Mouse (Mus musculus): ENCODE measurements at regions not wholly inside any gene's neighbourhood (a gene's known extent, or its start where the extent isn't known, plus 50 kb on each side); places are given as distances from the start of the nearest gene placed in this dataset.
"Not testable (repeated sequence)": the region's sequence is repeated elsewhere in the genome, so short reads cannot be mapped to it uniquely, and the experiment has no call there.

DNA sequence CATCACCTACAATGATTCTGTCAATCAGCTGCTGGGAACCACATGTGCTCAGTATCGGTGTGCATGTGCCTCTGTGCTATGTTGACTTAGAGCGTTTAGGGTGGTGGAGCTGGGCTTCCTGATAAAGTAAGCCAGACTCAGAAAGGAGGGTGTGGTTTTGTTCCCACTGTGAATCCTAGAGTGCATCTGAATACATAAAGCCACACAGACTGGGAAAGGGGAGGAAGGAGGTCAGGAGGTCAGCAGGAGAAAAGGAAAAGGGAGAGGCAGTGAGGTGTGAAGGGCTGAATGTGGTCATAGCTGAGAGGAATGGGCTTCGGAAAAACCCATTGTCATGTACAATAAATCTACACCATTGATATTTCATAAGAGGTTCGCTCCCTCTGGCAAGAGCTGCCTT is 345.4 kb upstream of the Cdh4 start:
- in situ Hi-C loops (cut with MboI, MseI): no loop called here

DNA sequence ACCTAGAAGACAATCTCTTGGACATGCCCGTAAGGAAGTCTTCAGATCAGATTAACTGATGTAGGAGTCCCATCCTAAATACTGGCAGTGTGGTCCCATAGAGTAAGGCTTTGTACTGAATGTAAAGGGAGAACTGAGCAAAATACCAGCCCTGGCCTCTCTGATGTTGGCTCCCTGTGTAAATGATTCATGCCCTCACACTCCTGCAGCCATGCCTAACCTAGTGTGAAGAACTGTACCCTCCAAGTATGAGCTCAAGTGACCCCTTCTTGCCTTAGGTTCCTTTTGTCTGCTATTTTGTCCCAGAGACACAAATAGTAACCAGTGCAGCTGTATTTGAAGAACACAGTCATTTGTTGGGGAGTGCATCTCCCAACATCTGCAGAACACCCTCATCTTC is 342.4 kb upstream of the Cdh4 start:
- in situ Hi-C loops (cut with MboI, MseI): no loop called here

DNA sequence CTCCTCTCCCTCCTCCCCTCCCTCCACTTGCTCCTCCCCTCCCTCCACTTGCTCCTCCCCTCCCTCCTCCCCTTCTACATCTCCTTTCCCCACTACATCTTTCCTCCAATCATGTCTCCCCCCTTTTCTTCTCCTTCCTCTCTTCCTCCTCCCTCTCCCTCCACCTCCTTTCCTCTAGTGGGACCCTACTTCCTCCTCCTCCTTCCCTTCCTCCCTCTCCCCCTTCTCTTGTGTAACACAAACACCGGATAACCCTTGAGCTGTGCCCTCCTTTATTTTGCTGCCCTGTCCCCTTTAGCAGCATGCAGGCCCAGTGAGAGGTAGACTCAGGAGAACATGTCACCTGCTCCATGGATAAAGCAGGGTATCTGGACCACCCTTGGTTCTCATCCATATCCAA is 339.1 kb upstream of the Cdh4 start:
- in situ Hi-C loops (cut with MboI, MseI): no loop called here

DNA sequence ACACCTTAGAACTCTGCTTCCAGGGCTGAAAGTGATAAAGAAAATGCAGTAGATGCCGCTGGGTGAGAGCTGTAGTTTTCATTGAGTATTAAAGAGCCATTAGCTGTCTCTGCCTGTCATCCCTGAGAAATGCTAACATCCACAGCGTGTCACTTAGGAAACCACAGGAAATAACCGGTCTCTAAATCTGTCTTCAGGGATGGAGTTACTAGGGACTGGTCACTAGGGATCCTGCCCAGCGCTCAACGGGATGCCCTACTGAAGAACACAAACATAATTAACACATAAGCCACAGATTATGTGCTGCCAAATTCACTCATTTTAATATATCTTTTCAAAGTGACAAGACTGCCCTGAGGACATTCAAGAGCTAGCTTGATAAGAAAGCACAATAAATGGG is 329.3 kb upstream of the Cdh4 start:
- in situ Hi-C loops (cut with MboI, MseI): no loop called here

DNA sequence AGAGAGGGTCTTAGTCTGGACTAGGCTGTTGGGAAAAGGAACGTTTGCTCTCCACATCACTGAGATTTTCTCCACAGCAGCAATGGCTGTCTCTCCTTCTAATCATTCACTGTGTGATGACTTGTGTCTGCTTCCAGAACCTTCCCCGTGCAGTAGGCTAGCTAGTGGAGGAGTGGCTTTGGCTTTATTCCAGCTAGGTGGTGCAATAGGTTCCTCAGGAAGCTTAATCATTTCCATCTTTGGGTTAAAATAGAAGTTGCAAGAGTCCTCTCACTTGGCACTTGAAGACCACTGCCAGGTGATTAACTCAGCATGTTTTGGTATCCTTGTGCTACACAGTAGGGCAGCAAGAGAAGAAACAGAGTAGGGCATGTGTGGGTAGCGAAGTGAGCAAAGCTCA is 314.2 kb upstream of the Cdh4 start:
- in situ Hi-C loops (cut with MboI, MseI): no loop called here

DNA sequence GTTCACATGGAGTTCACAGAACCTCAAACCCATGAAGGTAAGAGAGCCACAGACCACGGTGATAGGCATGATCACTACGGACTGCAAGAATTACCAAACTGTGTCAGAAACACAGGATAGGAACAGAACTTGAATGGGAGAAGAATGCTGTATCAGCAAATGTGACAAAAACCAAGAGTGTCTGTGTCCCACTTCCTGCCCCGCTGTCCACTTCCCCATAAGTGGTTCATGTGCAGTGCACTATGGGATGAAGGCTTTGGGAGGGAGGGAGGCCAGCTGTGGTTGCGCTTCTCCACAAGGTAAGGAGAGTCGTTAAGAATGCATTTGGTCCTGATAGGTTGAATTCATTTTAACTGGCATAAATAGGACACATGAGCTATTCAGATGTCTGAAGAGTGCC is 313.8 kb upstream of the Cdh4 start:
- in situ Hi-C loops (cut with MboI, MseI): no loop called here

DNA sequence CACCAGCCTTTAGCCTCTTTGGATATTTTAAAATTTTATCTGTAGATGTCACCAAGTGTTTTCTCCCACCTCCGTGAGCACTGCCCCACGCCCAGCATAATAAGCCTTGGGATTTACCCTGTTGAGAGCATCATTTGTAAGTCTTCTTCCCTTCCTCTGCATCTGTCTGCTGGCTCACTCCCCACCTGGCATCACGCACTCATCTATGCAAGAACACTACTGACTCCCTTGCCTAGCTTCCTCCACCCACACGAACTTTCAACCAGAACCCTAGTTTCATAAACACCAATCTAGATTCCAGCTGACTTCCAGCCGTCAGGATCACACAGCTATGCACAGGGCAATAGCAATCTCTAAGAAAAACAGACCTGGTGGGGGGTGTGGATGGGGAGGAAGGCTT is 311.2 kb upstream of the Cdh4 start:
- in situ Hi-C loops (cut with MboI, MseI): no loop called here

DNA sequence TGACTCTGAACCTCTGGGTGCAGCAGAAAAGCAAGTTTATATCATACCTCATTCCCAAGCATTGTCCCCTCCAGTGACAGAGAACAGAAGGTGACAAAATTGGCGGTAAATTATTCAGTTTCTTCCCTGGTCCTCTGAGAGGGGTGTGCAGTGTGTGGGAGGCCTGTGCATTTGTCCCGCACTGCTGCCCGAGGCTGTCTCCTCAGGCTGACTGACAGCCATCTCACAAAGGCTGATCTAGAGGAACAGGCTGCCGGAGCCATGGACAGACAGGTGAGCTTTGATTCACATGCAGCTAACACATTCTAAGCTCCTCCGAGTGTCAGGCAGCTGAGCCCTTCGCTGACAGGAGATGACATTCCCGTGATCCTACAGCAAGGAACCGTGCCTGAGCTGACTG is 299.9 kb upstream of the Cdh4 start:
- in situ Hi-C loops (cut with MboI, MseI): no loop called here

DNA sequence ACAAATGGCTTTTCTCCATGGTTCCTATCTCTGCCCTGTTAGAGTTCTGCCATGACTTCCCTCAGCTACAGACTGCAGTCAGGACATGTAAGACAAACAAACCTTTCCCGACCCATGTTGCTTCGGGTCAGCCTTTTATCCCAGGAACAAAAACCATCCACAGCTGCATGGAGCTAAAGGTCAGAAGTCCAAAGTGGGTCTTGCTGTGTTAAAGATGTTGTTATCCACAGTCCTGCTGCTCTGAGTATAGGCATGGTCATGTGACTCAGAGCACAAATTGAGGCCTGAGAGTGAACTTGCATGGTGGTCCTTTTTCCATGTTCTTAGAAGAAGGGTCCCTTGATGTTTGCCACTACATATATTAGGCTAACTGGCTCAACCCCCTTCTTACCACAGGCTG is 296.5 kb upstream of the Cdh4 start:
- in situ Hi-C loops (cut with MboI, MseI): no loop called here

DNA sequence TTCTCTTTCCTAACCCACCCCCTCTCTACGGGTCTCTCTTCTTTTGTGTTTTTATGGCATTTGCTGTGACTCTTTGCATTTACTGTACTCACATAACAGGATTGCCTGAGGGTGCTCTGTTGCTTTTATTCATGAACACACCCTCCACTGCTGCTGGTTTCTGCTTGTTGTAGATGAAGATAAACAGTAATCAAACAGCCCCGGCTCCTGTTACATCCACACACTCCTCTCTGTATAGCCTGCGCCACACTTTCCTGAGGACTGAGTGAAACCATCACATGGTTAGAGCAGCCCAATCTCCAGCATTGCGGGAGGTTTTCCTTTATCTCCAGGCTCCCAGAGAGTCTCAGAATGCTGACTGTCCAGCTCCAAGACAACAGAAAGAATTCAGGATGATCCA is 296.0 kb upstream of the Cdh4 start:
- in situ Hi-C loops (cut with MboI, MseI): no loop called here

DNA sequence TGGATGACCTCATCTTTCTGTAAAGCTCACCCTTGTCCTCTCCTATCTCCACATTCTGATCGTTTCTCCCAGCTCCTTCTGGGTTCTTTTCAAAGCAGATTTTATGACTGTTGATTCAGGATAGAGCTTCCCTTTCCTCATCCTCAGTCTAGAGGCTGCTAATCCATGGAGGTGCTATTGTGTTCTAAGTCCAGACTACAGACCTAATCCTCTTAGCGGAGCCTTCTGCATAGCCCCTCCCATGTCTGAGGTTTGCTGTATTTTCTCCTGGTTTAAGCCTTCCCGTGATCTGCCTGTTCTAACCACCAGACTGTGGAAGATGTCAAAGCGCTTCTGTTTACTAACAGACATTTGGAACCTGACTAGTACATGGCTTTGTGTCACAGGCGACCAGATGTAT is 294.0 kb upstream of the Cdh4 start:
- in situ Hi-C loops (cut with MboI, MseI): no loop called here

DNA sequence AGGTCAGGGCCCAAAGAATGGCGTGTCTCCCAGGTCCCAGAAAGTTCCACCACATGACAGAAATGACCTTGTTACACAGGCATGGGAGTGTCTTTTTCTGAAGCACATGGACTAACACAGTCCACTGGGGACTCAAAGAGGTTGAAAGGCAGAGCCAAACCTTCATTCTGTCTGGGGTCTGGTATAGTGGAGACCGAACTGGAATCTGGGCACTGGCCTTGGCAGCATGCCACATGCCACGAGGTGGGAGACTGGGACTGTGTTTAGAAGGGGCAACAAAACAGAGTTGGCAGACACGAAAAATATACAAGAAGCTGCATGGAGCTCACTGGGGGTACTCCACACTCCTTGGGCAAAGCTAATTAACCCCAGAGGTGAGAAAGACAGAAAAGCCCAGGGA is 293.6 kb upstream of the Cdh4 start:
- in situ Hi-C loops (cut with MboI, MseI): no loop called here

DNA sequence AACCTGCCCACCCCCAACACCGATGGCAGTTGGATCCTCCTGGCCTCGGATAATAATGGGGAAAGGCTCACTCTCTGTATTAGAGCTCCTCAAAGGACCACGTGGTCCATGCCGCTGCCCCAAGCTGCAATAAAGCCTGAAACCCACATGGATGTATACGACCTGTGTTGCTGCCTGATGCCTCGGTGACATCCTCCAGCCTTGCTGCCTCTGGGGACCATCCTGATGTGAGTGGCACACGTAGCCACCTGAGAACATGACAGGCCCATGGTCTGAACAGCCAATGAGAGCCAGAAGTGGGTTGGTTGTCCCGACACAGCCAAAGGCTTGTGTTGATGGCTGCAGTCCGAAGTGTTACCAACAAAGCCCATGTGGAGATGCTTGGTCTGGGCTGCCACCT is 283.4 kb upstream of the Cdh4 start:
- in situ Hi-C loops (cut with MboI, MseI): no loop called here

DNA sequence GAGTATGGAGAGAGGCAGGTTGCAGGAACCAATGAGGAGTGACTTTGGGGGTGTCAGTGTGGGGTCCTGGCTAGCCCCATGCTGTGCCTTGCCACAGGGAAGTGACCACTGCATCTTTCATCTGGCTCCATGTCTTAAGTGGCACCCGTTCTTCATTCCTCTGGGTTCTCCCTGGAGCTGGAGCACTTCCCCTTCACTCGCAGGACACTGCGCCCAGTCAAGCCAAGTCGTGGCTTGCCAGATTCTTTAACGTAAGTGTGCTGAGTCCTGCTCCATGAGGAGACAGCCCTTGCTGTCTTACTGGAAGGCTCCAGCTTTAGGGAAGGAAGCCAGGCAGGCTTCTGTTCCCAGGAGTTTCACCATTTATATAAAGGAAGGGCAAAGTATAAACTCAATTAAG is 279.1 kb upstream of the Cdh4 start:
- in situ Hi-C loops (cut with MboI, MseI): no loop called here

DNA sequence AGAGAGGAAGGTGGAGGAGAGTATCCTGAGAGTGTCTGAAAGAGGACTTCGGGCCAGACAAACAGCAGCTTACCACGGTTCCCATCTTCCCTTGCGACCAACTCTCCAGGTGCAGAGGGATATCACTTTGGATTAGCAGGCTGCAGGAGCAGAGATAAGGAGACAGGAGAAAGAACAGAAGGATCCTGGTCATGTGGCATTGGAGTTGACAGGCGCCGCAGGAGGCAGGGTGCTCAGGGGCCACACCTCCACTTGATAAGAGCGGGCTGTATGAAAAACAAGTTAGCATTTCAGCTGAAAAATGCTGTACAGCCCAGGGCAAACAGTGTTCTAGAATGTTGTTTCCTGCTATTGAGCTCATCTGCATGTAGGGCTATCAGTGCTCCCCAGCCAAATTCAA is 272.1 kb upstream of the Cdh4 start:
- in situ Hi-C loops (cut with MboI, MseI): no loop called here

DNA sequence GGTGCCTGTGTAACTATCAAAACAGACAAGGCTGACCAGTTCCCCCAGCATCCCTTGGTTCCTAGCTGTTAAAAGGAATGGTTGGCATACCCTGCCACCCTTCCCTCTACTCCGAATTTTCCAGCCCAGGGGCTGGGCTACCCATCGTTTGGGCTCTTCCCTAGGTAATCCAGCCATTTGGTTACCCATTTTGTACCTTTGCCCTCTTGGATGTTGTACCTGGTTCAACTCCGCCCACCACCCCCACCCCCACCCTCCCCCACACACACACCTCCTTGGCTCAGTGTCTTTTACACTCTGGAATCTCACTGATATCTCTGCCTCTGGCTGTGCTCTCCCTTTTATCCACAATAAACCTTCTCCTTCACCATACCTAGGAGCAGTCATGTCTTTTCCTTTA is 271.6 kb upstream of the Cdh4 start:
- in situ Hi-C loops (cut with MboI, MseI): no loop called here

DNA sequence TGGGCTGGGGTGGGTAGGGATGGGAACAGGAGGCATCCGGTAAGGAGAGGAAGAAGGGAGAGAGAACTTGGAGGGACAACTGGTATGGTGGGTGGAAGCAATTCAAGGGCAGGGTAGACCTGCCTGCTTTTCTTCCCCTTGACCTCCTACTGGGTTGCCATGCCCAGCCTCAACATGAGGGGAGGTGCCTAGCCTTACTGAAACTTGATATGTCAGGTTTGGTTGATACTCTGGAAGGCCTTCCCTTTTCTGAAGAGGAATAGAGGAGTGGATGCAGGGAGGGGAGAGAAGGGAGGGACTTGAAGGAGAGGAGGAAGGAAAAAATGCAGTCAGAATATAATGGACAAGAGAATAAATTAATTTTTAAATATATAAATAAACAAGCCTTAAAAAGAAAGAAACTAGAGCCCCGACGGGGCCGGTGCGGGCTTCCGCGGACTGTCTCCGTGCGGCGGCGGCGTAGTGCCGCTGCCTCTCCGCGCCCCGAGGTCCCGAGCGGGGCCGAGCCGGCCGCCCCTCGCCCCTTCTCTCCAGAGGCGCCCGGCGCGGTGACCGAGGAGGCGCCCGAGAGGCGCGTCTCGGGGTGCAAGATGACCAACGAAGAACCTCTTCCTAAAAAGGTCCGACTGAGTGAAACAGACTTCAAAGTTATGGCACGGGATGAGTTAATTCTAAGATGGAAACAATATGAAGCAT is 265.2 kb upstream of the Cdh4 start:
- in situ Hi-C loops (cut with MboI, MseI): not testable (repeated sequence)

DNA sequence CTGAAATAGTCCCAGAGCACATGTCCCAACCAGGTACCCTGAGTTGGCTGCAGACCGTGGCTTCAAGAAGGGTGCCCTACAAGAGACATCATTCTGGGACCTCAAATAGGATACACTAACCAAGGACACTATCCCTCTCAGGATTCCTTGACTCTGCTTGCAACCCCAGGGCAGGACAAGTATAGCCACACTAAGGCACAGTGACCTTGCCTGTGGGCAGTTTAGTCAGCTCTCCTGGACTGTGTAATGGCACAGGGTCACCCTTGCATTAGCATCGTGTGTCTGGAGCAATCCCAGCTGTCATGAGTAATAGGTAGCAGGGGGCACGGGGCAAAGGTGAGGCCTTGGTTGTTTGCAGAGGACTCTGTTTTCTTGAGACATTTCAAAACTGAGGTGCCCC is 260.9 kb upstream of the Cdh4 start:
- in situ Hi-C loops (cut with MboI, MseI): no loop called here

DNA sequence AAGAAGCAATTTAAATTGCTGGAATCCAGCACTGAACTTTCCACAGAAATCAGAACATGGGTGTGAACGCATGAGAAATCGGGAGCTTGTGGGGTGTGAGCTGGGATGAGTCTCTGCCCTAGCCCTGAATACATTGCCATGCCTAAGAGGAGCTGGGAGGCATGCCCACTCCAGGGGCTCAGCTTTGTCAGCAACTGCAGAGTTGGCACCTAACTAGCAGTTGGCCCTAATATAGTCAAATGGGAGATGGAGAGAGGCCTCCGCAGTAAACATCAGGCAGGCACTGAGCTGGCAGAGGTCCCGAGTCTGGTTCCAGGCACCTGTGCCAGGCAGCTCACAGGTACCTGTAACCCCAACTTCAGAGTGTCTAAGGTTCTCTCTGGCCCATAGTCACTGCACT is 260.1 kb upstream of the Cdh4 start:
- in situ Hi-C loops (cut with MboI, MseI): no loop called here

DNA sequence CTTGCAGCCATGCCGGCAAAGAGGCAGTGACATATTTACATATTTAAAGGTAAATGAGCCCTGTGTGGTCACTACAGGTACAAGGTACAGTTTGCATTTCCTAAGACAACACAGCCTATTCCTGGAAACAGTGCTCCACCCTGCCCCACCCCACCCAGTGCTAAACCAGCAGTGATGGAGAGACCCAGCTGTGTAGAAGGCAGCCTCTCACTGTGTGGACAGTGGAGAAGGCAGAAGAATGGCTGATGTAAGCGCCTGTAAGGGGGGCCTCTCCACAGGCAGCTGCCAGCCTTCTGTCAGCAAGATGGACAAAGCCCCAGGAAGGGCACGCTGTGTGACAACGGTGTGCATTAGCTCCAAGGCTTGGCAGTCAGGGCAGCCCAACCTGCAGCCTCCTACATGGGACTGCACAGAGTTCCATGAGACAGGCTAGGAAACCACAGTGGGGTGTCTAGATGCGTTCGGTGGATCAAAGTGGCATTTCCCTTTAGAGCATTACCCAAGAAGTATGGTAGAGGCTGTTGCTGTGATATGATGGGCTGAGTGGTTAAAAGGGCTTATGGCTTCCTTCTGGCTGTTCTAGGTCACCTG is 249.2 kb upstream of the Cdh4 start:
- in situ Hi-C loops (cut with MboI, MseI): no loop called here

DNA sequence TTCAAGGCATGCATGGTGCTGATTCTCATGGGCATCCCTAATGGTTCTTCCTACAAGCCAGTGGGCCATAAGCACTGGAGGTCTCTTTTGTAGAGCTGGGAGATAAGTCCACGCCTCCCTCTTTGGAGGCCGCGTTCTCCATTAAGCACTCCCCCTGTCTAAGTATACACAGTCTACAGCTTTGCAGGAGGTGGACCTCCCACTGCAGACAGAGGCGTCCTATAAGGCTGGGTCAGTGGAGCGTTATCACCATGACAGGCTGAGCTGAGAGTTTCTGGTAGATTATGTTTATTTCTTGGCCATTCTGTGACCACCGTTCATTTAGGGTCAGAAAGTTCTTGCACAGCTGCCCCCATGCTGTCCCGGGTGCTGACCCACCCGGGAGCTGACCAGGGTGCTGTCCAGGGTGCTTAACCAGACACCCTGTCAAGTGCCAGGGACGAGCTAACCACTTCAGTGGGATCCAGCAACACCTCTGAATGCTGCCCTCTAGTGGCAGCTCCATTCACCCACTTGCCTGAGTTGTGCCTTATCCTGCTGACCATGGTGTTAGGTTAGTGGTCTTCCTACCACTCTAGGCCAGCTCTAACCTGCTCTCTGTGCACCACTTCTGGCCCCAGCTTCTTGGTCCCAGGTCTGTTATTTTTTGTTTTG is 248.6 kb upstream of the Cdh4 start:
- in situ Hi-C loops (cut with MboI, MseI): no loop called here

DNA sequence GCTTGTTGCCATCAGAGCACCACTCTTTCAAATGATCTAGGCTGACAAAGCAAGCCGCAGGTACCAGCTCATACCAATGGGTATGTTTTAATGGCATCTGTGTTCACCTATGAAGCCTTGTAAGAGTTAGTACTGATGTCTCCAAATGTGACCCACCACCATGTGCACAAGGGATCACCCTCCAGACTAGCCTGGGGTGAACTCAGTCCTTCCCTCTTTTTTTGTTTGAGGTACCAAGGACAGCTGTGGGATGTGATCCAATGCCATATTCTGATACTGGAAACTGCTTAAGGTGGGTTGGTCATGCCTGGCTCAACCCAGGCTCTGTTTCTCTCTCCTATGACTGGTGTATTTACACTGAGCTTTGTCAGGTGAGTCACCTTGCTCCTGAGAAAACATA is 244.8 kb upstream of the Cdh4 start:
- in situ Hi-C loops (cut with MboI, MseI): no loop called here

DNA sequence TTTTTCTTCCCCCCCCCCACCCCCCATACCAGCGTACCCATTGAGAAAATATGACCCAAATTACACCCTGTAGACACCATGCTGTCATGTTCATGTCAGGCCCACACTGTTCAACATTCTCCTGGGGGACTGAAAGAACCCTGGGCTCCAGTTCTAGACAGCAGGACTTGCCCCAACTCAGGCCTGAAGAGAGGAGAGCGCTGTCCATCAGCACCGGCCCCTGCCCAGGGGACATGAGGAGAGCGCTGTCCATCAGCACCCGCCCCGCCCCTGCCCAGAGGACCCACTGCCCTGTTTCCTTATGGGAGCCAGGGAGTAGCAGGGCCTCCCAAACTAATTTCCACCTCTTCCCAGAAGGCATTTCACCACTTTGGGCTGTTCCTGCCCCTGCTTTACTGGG is 241.7 kb upstream of the Cdh4 start:
- in situ Hi-C loops (cut with MboI, MseI): no loop called here

All from T-helper 1 cell (primary cell).